1 mouse cellular context compared by ENCODE assay signal in the genomic region with DNA sequence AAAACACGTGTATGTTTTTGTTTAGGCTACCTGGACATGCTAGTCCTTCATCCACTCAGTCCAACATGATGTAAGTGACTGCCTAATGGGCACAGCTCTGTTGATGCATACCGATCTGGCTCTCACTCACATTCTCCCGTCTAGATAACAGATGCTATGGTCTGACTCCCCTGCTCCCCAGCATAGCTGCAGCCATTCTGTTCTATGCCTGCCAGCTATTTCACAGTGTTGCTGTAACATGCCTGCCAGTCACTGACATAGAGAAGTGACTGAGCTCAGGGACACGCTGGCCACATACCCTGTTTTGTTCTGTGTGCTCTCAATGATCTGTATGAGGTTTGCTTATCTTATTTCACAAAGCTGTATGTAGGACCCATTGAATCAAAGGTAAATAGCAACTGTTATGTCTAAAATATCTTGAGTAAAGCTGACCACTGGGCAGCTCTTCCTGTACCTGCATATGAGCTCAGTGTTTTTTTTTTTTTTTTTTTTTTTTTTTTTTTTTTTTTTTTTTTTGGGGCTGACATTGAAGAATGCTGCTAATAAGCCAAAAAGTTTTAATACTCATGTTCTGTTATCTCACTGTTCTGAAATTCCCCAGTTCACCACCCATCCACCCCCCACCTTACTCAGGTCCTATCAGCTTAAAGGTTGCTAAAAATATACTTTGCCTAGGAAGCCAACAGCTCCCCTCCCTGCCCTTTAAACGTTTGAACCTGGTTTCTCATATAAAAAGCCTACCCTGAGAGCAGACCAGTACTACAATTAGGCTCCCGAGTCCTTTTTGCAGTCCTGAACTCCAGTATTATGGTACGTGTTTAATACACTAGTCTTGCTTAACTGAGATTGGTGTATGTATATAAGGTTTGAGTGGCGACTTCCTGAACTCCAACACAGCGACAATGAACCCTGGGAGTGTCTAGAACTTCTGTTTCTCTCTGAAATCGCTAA.
TF ChIP-seq lines count a peak whose summit lies in the region.

No protein-coding gene starts in this region.

TF ChIP-seq in MEL, 35 proteins besides CTCF, POLR2A, EP300 and RAD21 (continued from another document):
- TF ChIP-seq HCFC1 (IDR thresholded peaks at IDR 0.05; ENCODE audit: low read depth, low read length): no peak
- no peak for TF ChIP-seq KAT2A (conservative IDR thresholded peaks at IDR 0.05; ENCODE audit: low read depth, low read length)
- TF ChIP-seq SIN3A (IDR thresholded peaks at IDR 0.05; ENCODE audit: low read length): no peak
- TF ChIP-seq MYC (IDR thresholded peaks at IDR 0.05; ENCODE audit: low read depth, low read length): 0 out of 2 replicates have a peak, but pooled peaks have one; percentile 11
- TF ChIP-seq MEF2A (IDR thresholded peaks at IDR 0.05; ENCODE audit: extremely low read depth, insufficient replicate concordance, low read depth, low read length, poor library complexity, severe bottlenecking): peak; percentile 88; the same call in 1 of the 2 replicates
- no peak for TF ChIP-seq CHD2 (IDR thresholded peaks at IDR 0.05; ENCODE audit: low read length)
- TF ChIP-seq ZNF384 (IDR thresholded peaks at IDR 0.05; ENCODE audit: low read depth, low read length): peak; percentile 96
- no peak for TF ChIP-seq TAL1 (IDR thresholded peaks at IDR 0.05; ENCODE audit: low read length)
- no peak for TF ChIP-seq USF2 (IDR thresholded peaks at IDR 0.05; ENCODE audit: borderline replicate concordance in 1 of 2, insufficient read depth in 1 of 2, low read depth in 1 of 2, low read length in 2 of 2)
- peak; percentile 79; the same call in 1 of the 2 replicates for TF ChIP-seq MAZ (IDR thresholded peaks at IDR 0.05; ENCODE audit: low read depth, low read length)
- peak; percentile 56 for TF ChIP-seq ETS1 (IDR thresholded peaks at IDR 0.05; ENCODE audit: low read depth, low read length)
- TF ChIP-seq GATA1 (IDR thresholded peaks at IDR 0.05; ENCODE audit: low read depth, low read length): peak; percentile 49; the same call in 1 of the 2 replicates
- no peak for TF ChIP-seq SMC3 (IDR thresholded peaks at IDR 0.05; ENCODE audit: low read depth, low read length)
